Mouse (Mus musculus) heart, postnatal 0 days (tissue): ENCODE measurements around the gene 4930583I09Rik. TPM values are rescaled to one million over a fixed set of nuclear protein-coding genes. Genes with fewer than 3 reads are reported as not detected.

Experiments
- ATAC-seq: fragments of 200-750 bp; cut with Nextera tagmentation; 2 replicates; pipeline ENCODE4 v1.8.0; 2017; ENCODE audit warnings: low read depth, moderate number of reproducible peaks, moderate library complexity; ENCODE audit not compliant: insufficient read depth
- DNase-seq: peaks from one replicate; pipeline ENCODE4 v3.0.0-alpha.2; 2016; ENCODE audit warnings: low spot score
- H3K27ac ChIP-seq: fragments of 300-500 bp; sonication (generic); 2 replicates; pipeline ENCODE4 v1.5.1; 2014; ENCODE audit warnings: low read depth, mild to moderate bottlenecking
- H3K27me3 ChIP-seq: fragments of 300-500 bp; sonication (generic); 2 replicates; pipeline ENCODE4 v1.6.1; 2014; ENCODE audit warnings: low read length, mixed read lengths; ENCODE audit not compliant: control insufficient read depth, insufficient read depth
- H3K36me3 ChIP-seq: fragments of 300-500 bp; sonication (generic); replicated peaks from 2 replicates; pipeline ENCODE4 v1.6.1; 2014; ENCODE audit warnings: low read length, mixed read lengths; ENCODE audit not compliant: control insufficient read depth, insufficient read depth
- H3K4me1 ChIP-seq: fragments of 300-500 bp; sonication (generic); 2 replicates; pipeline ENCODE4 v1.6.1; 2014; ENCODE audit warnings: antibody characterized with exemption; ENCODE audit not compliant: control insufficient read depth, insufficient read depth
- H3K4me2 ChIP-seq: fragments of 300-500 bp; sonication (generic); 2 replicates; pipeline ENCODE4 v1.6.1; 2014; ENCODE audit warnings: low read depth, mild to moderate bottlenecking, low read length, moderate library complexity
- H3K4me3 ChIP-seq: fragments of 300-500 bp; sonication (generic); 2 replicates; pipeline ENCODE4 v1.5.1; 2014; ENCODE audit warnings: low read depth, low read length
- H3K9ac ChIP-seq: fragments of 300-500 bp; sonication (generic); replicated peaks from 2 replicates; pipeline ENCODE4 v1.6.1; 2014; ENCODE audit warnings: low read depth, low read length, mixed read lengths
- H3K9me3 ChIP-seq: fragments of 300-500 bp; sonication (generic); replicated peaks from 2 replicates; pipeline ENCODE4 v1.6.1; 2016; ENCODE audit warnings: low read length; ENCODE audit not compliant: control insufficient read depth
- CTCF ChIP-seq: IDR thresholded peaks from 2 replicates; pipeline ENCODE4 v1.5.1; 2016; ENCODE audit warnings: antibody characterized with exemption, control low read depth, low read depth
- EP300 ChIP-seq: IDR thresholded peaks from 2 replicates; pipeline ENCODE4 v1.6.1; 2016; ENCODE audit warnings: antibody characterized with exemption, low read depth
- WGBS: fragments of 180-500 bp; shearing (Covaris S2); extraction: QIAGEN DNeasy Blood & Tissue Kit; methylation state at CpG from one replicate; pipeline ENCODE4 v1.1.7; 2014; 5-methylcytosine and 5-hydroxymethylcytosine counted together
- polyA plus RNA-seq: library from polyadenylated mRNA; unstranded; fragments of >200 nt; fragmentation: Nextera tagmentation; extraction: Ambion mirVana; gene quantifications from 2 replicates; pipeline ENCODE4 v1.2.1, GENCODE M21; 2015
- total RNA-seq: library from RNA; depleted of rRNA; stranded (reverse); fragments of >200 nt; gene quantifications from 2 replicates; pipeline ENCODE4 v1.2.3, GENCODE M21; 2014; ENCODE audit warnings: low replicate concordance; rRNA removed

Gene 4930583I09Rik
- total and polyA plus RNA-seq, 2 experiments from 2014 or later = not detected

DNA sequence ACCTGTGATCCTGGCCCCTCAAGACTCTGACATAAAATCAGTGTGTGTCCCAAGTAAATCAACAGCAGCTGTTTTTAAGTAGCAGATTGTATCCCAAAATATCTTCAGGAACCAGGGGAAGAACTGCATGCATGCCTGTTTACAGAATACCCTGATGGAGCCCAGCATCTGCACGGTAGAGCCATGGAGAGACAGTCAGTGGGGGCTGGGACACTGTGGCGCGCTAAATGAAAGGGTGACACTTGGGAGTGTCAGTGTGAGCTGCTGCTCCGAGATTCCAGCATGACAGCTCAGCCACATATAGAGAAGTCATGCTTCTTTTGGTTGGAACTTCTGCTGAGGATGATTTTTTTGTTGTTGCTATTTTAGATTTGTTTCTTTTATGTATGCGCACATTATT, 43.2 kb downstream of the 4930583I09Rik start:
- DNase-seq = no peak
- Histone ChIP-seq H3K4me1 (no peaks in the 10 kb centered on the region), H3K9ac (no peak overlapping the region), H3K27ac (no peak overlapping the region), H3K27me3 (no peaks in the 10 kb centered on the region), H3K4me2 (no peak overlapping the region), H3K36me3 (no peaks in the 10 kb centered on the region), H3K9me3 (no peaks in the 10 kb centered on the region), H3K4me3 (no peak overlapping the region)
- TF ChIP-seq CTCF (no peak), EP300 (no peak)
- no peak for ATAC-seq
- 50% methylated on average over 5 of the region's 5 CpGs for WGBS

DNA sequence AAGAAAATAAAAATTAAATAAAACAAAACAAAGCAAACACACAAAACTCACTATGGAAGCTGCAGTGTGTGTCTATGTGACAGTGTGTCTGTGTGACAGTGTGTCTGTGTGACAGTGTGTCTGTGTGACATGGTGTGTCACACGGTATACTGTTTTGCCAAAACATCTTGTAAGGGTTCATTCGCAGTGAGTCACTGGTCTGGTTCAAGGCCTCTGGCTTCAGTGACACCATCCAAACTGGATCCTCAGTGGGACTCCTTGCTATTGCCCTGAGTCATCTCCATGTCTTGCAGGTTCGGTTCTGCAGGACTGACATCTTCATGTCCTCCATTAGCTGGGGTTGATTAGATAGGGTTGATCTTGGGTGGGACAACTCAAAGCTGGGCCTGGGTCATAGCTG, 43.8 kb downstream of the 4930583I09Rik start:
- Histone ChIP-seq H3K27ac (no peak overlapping the region), H3K4me3 (no peak overlapping the region), H3K4me2 (no peak overlapping the region), H3K9ac (no peak overlapping the region), H3K27me3 (no peaks in the 10 kb centered on the region), H3K9me3 (no peaks in the 10 kb centered on the region), H3K36me3 (no peaks in the 10 kb centered on the region), H3K4me1 (no peaks in the 10 kb centered on the region)
- ATAC-seq = no peak
- no peak for DNase-seq
- WGBS = 77% methylated on average over 3 of the region's 3 CpGs
- no peak for TF ChIP-seq EP300
- TF ChIP-seq CTCF = no peak

DNA sequence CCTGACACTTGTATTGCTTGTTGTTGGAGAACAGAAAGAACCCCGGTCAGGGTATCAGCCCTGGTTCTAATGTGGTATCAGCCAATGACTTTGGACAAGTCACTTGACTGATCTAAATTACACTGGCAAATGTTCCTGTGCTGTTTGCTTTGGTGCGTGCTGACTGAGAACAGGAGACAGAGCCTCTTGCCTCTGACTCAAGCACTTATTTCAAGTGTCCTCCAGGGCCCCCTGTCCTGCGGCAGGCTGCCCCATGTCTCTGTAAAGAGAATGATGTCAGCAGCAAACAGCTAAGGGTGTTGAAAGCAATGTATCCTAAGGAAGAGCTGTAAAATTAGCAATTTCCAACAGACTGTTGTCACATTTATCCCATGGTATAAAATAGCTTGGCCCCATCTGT, 46.7 kb downstream of the 4930583I09Rik start:
- no peaks in the 10 kb centered on the region for H3K9me3 ChIP-seq
- no peak overlapping the region for H3K4me2 ChIP-seq
- 11% methylated on average over 3 of the region's 3 CpGs for WGBS
- ATAC-seq (peak; percentile 77), DNase-seq (peak; percentile 54)
- no peak overlapping the region for H3K27ac ChIP-seq
- no peak overlapping the region for H3K4me3 ChIP-seq
- no peak for TF ChIP-seq CTCF
- TF ChIP-seq EP300 = no peak
- no peaks in the 10 kb centered on the region for H3K27me3 ChIP-seq
- H3K4me1 ChIP-seq = no peaks in the 10 kb centered on the region
- H3K9ac ChIP-seq = no peak overlapping the region
- no peaks in the 10 kb centered on the region for H3K36me3 ChIP-seq

DNA sequence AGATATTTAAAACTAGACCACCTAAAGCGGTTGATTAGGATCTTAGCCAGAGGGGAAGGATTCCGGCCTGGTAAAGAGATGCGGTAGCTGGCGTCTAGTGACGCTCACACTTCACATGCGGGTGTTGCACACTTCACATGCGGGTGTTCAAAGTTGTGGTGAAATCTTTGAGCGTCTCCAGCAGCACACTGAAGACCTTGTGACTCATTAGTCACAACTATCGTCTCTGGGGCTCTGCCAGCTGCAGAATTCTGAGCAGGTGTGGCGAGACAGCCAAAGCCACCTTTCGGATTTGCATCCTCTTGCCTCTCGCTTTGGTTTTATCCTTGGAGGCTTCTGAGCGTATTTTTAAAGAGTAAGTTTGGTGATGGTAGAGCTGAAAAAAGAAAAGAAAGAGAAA, 47.6 kb downstream of the 4930583I09Rik start:
- Histone ChIP-seq H3K4me1 (no peaks in the 10 kb centered on the region), H3K9me3 (no peaks in the 10 kb centered on the region), H3K9ac (no peak overlapping the region), H3K4me3 (no peak overlapping the region), H3K36me3 (no peaks in the 10 kb centered on the region), H3K4me2 (no peak overlapping the region), H3K27me3 (no peaks in the 10 kb centered on the region), H3K27ac (no peak overlapping the region)
- ATAC-seq = no peak
- 85% methylated on average over 13 of the region's 13 CpGs for WGBS
- no peak for TF ChIP-seq EP300
- TF ChIP-seq CTCF = no peak
- DNase-seq = no peak

DNA sequence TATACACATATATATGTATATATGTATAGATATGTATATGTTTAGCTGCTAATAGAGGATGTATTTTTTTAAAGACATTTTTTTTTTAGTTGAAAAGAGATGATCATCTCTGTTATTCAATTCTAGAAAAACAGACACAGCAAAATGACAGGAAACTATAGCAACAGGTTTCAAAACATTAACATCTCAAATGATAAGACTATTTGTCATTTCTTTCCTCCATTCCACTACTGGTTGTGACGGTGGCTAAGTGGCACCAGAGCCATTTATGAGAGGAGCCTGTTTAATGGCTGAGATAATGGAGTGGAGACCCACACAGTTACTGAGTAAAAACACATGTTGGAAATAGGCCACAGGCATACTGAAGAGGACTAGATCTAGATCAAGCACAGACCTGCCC, 49.9 kb downstream of the 4930583I09Rik start:
- Histone ChIP-seq H3K36me3 (no peaks in the 10 kb centered on the region), H3K27ac (no peak overlapping the region), H3K4me2 (no peak overlapping the region), H3K4me3 (no peak overlapping the region), H3K4me1 (no peaks in the 10 kb centered on the region), H3K27me3 (no peaks in the 10 kb centered on the region), H3K9me3 (no peaks in the 10 kb centered on the region), H3K9ac (no peak overlapping the region)
- no peak for DNase-seq
- TF ChIP-seq CTCF (no peak), EP300 (no peak)
- no peak for ATAC-seq
- WGBS = 14% methylated on average over 1 of the region's 1 CpGs

Other genes starting within 250 kb of the 4930583I09Rik start
- gene Man2a1, start 235.3 kb downstream of the 4930583I09Rik start, total RNA-seq = 14.4 and 24.0 TPM in 2 replicates
- gene Man2a1, start 235.3 kb downstream of the 4930583I09Rik start, polyA plus RNA-seq = 2.7 and 3.2 TPM in 2 replicates